Mouse (Mus musculus) heart, postnatal 10 days (tissue): ENCODE data around the gene Phospho1. TPM values are rescaled to one million over a fixed set of nuclear protein-coding genes. Genes with fewer than 3 reads are reported as not detected.
"Not testable (repeated sequence)": the region's sequence is repeated elsewhere in the genome, so short reads cannot be mapped to it uniquely, and the experiment has no call there.

Experiments used
- DNase-seq, 2 experiments: peaks; one replicate each; pipeline ENCODE4 v3.0.0; 2021
- intact Hi-C: fragments of 180-260 bp; cut with DNase I; formaldehyde crosslinking; loops from one replicate; pipeline ENCODE4 v1.15.1; 2025
- total RNA-seq, 2 experiments: library from RNA; stranded (reverse); gene quantifications; 2 replicates each; pipeline ENCODE4 v1.2.3; 2021

The Phospho1 gene
- total RNA-seq, 2 experiments from 2014 or later = 129 to 148 TPM

DNA sequence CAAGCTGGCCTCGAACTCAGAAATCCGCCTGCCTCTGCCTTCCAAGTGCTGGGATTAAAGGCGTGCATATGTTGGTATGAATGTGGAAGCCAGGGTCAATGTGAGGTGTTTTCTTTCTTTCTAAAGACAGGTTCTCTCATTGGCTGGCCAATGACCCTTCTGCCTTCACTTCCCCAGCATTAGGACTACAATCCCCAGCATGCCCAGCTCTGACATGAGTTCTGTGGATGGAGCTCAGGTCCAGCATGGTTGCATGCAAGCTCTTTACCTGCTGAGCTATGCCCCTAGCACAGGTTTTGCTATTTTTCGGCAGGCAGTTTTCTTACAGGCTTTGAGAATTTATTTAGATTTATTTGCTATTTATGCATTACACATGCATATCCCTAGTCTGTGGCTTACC, 33.0 kb downstream of the Phospho1 start:
- DNase-seq = no peak
- intact Hi-C loops = no loop called here

DNA sequence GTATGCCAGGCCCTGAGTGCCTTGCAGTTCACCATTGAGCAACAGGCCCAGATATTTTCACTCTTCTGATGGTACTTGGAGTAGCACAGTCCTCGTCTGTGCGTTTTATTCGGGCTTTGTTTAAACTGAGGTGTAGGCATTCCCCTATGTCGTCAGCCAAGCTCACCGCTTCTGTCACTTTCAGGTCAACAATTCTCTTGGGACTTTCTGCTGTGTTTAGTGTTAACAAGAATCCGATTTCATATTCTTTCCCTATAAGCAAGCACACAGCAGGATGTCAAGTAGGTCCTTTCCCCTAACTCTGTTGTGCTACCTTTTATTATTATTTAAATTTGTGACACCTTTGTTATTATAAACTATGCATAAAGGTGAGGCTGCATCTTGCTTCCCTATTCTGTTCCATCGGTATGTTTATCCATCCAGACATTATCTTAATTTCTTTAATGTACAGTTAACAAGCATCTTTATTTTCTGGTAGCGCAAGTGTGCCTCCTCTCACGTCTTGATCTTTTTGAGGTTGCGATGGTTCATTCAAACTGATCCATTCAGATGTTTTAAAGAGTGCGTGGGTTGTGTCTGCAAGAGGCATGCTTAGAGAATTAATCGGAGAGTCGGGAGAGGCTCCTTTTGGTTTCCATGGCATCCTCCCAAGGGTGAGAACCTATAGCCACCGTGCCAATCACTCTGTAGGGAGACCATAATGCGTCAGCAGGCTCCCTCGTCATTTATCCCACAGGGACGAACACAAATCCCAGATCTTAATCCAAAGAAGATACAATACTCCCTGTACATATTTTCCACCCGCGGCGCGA, 33.6 kb downstream of the Phospho1 start:
- no peak for DNase-seq
- intact Hi-C loops = no loop called here

DNA sequence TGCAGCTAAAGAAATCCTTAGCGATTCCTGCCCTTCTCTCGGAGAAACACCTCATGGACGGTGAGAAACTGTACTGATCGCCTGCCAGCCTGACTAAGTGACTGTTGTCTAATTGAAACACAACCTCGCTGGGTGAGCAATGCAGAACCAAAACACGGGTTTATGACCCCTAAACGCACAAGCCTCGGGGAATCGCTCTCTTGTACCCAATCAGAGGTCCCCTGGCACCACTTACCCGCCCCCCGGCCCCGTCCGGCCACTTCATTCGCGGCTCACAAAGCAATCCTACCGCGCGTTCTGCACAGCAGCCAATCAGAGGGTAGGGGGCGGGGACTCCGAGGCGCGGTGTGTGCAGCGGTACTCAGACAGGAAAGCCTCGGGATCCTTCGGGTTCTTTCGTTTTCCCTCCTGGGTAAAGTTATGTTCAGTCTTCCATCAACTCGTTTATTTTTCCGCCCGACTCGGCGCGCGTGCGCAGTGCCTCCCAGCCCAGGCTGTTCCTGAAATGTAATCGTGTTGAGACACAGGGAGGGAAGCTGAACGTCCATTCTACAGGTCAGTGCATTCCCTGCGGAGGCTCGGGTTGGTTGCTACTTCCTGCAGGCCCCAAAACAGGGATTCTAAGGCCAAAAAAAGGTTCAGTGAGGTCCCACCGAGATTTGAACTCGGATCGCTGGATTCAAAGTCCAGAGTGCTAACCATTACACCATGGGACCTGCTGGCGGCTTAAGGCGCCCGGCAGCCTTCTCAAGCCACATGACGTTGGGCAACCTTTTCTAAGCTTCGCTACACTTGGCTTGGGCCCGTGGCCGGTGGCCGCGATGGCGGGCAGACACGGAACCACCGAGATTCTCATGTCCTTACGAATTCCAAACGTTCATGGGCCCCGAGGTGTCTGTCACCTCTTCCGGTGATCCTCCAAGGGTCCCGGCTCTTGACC, 34.5 kb downstream of the Phospho1 start:
- intact Hi-C loops = no loop called here
- peak; percentile 98 for DNase-seq

DNA sequence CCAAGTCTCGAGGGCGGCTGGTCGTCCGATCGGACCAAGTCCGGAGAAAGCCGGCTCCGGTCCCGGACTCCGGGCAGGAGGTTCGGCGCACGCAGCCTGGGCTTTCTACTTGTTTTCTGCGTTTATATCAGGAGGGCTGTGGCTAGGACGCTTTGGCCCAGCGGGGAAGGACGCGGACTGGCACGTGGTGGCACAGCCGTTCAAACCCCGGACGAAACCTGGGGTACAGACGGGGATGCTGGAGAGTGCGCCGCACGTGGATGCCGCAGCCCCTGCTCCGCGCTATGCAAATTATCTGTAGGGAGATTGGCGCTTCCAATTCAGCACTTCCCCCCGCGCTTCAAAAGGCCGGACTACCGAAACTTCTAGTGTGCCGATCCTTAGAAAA, 35.2 kb downstream of the Phospho1 start:
- DNase-seq = no peak
- intact Hi-C loops = no loop called here

DNA sequence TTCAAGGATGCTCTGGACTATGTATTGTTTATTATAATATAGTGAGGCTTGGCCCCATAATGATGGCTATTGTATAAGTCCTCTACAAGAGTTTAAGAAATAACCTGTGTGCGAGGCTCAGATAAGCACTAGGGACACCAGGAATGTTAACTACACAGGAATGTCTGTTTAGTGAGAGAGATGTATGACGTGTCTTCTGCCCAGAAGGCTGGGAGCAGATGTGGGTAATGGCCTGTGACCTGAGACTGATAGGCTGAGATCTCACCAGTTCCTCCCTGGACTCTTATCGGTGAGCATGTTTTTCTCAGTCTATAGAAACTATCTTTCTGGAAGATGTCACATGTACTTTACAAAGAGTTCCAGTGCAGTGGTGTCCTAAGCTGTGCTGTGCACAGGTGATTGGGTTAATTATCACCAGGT, 35.8 kb downstream of the Phospho1 start:
- intact Hi-C loops = no loop called here
- no peak for DNase-seq

DNA sequence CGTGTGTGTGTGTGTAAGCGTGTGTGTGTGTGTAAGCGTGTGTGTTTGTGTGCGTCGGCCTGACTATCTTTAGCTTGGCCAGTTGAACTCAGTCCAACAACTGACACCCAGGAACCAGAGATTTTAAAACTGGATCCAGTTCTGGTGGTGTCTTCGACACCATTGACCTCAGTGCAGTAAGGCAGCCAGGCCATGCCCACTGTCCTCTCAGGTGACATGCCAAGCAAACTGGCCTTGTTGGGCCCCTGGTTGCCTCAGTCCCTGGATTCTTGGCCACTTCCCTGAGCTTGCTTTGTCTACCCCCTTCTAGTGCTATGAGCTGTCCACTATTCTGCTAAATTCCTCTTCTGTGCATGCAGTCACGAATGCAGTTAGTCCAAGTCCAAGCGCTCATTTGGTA, 37.1 kb downstream of the Phospho1 start:
- no peak for DNase-seq
- intact Hi-C loops = no loop called here

DNA sequence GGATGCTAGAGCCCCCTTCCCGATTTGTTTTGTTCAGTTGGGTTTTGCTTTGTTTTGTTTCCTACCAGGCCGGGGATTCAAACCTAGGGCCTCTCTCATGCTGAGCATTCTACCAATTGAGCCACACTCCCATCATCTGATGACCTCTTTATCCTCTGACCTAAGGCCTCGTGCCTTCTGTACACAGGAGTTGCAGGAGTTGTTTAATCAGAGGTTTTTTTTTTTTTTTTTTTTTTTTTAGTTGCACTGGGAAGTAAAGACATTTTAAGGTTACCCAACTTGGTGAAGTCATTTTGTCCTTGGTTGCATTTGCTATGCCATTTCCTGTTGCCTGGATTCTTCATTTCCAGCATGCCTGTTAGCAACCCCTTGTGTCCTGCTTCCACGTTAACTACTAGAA, 45.1 kb downstream of the Phospho1 start:
- intact Hi-C loops = no loop called here

DNA sequence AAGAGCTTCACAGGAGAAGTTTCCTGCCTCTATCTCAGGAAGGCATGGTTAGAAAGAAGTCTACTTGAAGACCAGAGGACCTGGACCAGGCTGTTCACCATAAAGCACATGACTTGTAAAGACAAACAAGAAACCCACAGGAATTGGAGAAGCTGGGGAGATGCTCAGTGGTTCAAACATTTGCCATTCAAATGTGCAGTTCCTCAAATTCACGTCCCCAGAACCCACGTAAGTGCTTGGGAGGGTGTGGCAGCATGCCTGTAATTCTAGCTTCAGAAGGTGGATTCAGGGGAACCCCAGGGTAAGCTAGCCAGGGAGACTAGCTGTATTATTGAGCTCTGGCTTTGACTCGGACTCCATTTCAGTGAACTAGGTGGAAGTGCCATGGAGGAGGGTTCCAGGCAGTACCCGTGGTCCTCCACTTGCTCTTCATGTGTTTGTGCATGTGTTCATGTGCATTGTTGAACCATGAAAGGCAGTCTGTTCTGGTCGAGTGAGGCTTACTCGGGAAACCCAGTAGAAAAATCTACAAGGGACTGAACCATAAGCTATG, 45.7 kb downstream of the Phospho1 start:
- DNase-seq = no peak
- intact Hi-C loops = no loop called here

More for the DNA sequence above, 45.1 kb downstream of the Phospho1 start:
- no peak for DNase-seq

DNA sequence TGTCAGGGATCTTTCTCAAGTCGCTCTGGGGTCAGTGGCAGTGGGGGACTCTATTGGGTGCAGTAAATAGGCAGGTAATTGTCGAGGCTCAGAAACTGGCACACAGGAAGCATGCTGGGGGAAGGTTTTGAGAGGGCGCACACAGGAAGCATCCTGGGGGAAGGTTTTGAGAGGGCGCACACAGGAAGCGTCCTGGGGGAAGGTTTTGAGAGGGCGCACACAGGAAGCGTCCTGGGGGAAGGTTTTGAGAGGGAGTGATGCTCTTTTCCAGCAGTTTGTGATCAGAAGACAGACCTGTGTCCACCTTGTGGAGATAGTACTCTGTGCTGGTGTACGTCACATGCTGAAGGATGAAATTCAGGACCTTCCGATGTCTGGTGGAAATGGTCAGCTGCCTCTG, 51.5 kb downstream of the Phospho1 start:
- intact Hi-C loops = loop anchor here (2.0 kb wide), 3 partner anchors 105 to 249 kb away; no protein-coding TSS in a partner anchor
- DNase-seq = no peak

DNA sequence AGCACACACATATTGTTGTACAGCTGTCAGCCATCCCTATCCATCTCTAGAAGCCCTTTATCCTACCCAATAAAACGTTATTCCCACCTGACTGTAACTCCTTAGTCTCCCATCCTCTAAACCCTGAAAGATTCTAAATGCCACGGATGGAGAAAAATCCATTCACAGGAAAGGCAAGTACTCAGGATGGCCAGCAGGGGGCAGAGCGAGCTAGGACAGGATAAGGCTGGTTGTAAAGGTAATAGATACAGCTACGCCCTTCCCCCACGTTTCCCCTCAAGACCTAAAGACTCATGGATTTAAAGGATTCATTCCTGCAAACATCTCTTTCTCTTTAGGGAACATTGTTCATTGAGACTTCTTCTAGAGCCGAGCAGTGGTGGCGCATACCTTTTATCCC, 52.0 kb downstream of the Phospho1 start:
- peak; percentile 54 to 82 for DNase-seq
- intact Hi-C loops = loop anchor here (2.0 kb wide), 3 partner anchors 105 to 249 kb away; no protein-coding TSS in a partner anchor

DNA sequence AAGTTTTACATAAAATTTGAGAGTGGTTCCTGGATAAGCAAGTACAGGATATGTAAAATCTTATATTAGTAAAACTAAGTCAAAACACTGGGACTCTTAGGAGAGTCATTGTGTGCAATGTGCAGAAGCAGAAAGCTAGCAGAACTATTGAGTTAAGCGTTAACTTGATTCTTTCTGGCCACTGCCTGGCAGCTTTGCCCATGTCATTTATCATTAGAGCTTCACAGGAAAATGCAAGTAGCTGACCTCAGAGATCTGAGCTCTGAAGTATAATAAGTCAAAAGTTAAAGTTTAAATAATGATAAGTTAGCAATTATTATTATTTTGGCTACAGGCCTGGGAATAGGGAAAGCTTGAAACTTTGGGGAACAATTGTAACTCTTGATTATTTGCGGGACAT, 55.6 kb downstream of the Phospho1 start:
- intact Hi-C loops, DNase-seq: not testable (repeated sequence)

Other genes with a start within 250 kb of the Phospho1 start
- gene Ngfr, start 236.8 kb upstream of the Phospho1 start, total RNA-seq = 1 to 10 TPM; 2.7 to 4.4 TPM
- 100 to 1,000 TPM; 337 to 343 TPM for gene Phb, start 157.5 kb upstream of the Phospho1 start, total RNA-seq
- 10 to 100 TPM; 48.9 to 52.2 TPM for gene Zfp652, start 111.8 kb upstream of the Phospho1 start, total RNA-seq
- under 1 TPM; 0.47 to 0.79 TPM for gene B130006D01Rik, start 100.9 kb upstream of the Phospho1 start, total RNA-seq
- gene Gngt2, start 12.7 kb downstream of the Phospho1 start, total RNA-seq = 10 to 100 TPM; 24.7 to 26.0 TPM
- 10 to 100 TPM; 16.2 to 21.1 TPM for gene Abi3, start 18.0 kb downstream of the Phospho1 start, total RNA-seq
- not detected for gene B4galnt2, start 90.4 kb downstream of the Phospho1 start, total RNA-seq
- under 1 TPM; 0.45 to 0.72 TPM for gene Igf2bp1, start 181.4 kb downstream of the Phospho1 start, total RNA-seq
- not detected for gene Gip, start 200.0 kb downstream of the Phospho1 start, total RNA-seq
- gene Snf8, start 210.4 kb downstream of the Phospho1 start, total RNA-seq = 10 to 100 TPM; 54.3 to 56.9 TPM
- gene Ube2z, start 240.9 kb downstream of the Phospho1 start, total RNA-seq = 10 to 100 TPM; 41.6 to 46.4 TPM